In genomic region chr17:29126561-29126960, GRCm38 (mm10) we compare ENCODE assay signal across 22 mouse cellular contexts. TPM values are rescaled to one million over a fixed set of nuclear protein-coding genes. Genes with fewer than 3 reads are reported as not detected.
DNase-seq lines count a peak whose midpoint lies in the region.
"Had no signal": no experiment of that assay in that cellular context is flagged by ENCODE, and none has a peak within 500 bp of the region (broad histone marks: within the 10 kb centered on the region; RNA-seq: fewer than 3 reads in every experiment).

No protein-coding gene starts in this region.

- H3K4me1 ChIP-seq in heart, embryonic 10.5 days = peaks cover 6% of the 10 kb centered on the region; the same call in 1 of the 2 replicates

- no peaks in the 10 kb centered on the region for H3K36me3 ChIP-seq in heart, embryonic 10.5 days
- H3K36me3 ChIP-seq: embryonic facial prominence, embryonic 13.5 days; embryonic facial prominence, embryonic 15.5 days; forebrain, embryonic 10.5 days; forebrain, embryonic 12.5 days had no signal

- 88% methylated on average over 3 of the region's 3 CpGs for WGBS in heart, embryonic 10.5 days

- H3K27me3 ChIP-seq in heart, embryonic 10.5 days (ENCODE audit: insufficient read depth, poor library complexity, severe bottlenecking) = no peaks in the 10 kb centered on the region
- H3K27me3 ChIP-seq: embryonic facial prominence, embryonic 13.5 days; embryonic facial prominence, embryonic 15.5 days; forebrain, embryonic 12.5 days had no signal

- H3K9me3 ChIP-seq in heart, embryonic 10.5 days = no peaks in the 10 kb centered on the region
- H3K9me3 ChIP-seq: embryonic facial prominence, embryonic 13.5 days; embryonic facial prominence, embryonic 15.5 days; forebrain, embryonic 10.5 days; forebrain, embryonic 12.5 days had no signal

- H3K27ac ChIP-seq in heart, embryonic 10.5 days = no peak overlapping the region
- H3K27ac ChIP-seq: embryonic facial prominence, embryonic 13.5 days; embryonic facial prominence, embryonic 15.5 days; forebrain, embryonic 10.5 days; forebrain, embryonic 12.5 days had no signal

- DNase-seq in heart, postnatal 4 days = peak; percentile 1
- no peak for DNase-seq in heart, embryonic 10.5 days (ENCODE audit: low spot score)
- peak; percentile 1 for DNase-seq in thymus, postnatal 14 days
- DNase-seq in thymus, postnatal 10 days (ENCODE audit: low spot score in 2 of 2) = no peak
- DNase-seq in urinary bladder, postnatal 10 days (ENCODE audit: low spot score) = peak; percentile 1
- DNase-seq in urinary bladder, adult 2 months (ENCODE audit: low spot score) = no peak
- DNase-seq: adrenal gland, adult 2 months; adrenal gland, postnatal 10 days; adrenal gland, postnatal 25 days; cerebellum, adult 11 months; cerebellum, adult 18-20 months; cerebellum, adult 8-10 months; cerebellum, adult 9-11 months; cerebellum, postnatal 14 days; cerebellum, postnatal 36 days; embryo, embryonic 11 days had no signal

- no peak overlapping the region for H3K4me3 ChIP-seq in heart, embryonic 10.5 days
- H3K4me3 ChIP-seq: embryonic facial prominence, embryonic 13.5 days; embryonic facial prominence, embryonic 15.5 days; erythroblast, embryonic 14.5 days; forebrain, embryonic 10.5 days; forebrain, embryonic 12.5 days had no signal

RNA-seq across cellular contexts. Expression of gene Rab44, which starts 12.6 kb away (rescaled TPM):
- total RNA-seq in heart, postnatal 4 days (2021) = under 1 TPM; 0.47 to 0.57 TPM
- polyA plus RNA-seq in heart, embryonic 10.5 days (2016; fragmentation: Nextera tagmentation; extraction: Ambion mirVana) = 0.23 and 0.48 TPM in 2 replicates
- polyA plus RNA-seq in urinary bladder, adult 2 months (2012; rRNA removed) = 1.5 and 1.9 TPM in 2 replicates
- polyA plus RNA-seq: forebrain, embryonic 14.5 days had no signal

RNA-seq across cellular contexts. Expression of gene Cdkn1a, which starts 35.8 kb away (rescaled TPM):
- 10 to 100 TPM; 55.9 to 57.1 TPM for total RNA-seq in heart, postnatal 4 days (2021)
- polyA plus RNA-seq in heart, embryonic 10.5 days (2016; fragmentation: Nextera tagmentation; extraction: Ambion mirVana) = 31.3 and 33.1 TPM in 2 replicates
- polyA plus RNA-seq in urinary bladder, adult 2 months (2012; rRNA removed) = 39.8 and 42.3 TPM in 2 replicates

Comparison
In these comparisons a context has a peak if more than half of its experiments do, and no peak if none do; other contexts are left out.
1. DNase-seq: peak in heart, postnatal 4 days (single experiment), thymus, postnatal 14 days (single experiment) and urinary bladder, postnatal 10 days (single experiment); none in heart, embryonic 10.5 days (single experiment), thymus, postnatal 10 days (0 of 2) and urinary bladder, adult 2 months (single experiment).